Mouse (Mus musculus): ENCODE measurements at regions not wholly inside any gene's neighbourhood (a gene's known extent, or its start where the extent isn't known, plus 50 kb on each side); places are given as distances from the start of the nearest gene placed in this dataset.
A peak's percentile ranks its signal among the peaks of the same experiment; 100 is the strongest.

- intact Hi-C loops (cut with DNase I): no loop called here
These were observed 539.2 kb downstream of the Gm19410 start for GRCm38 (mm10) chr8:36304809-36305208.

GRCm38 (mm10) chr8:36306336-36306735 lies 540.7 kb downstream of the Gm19410 start:
- no peak overlapping the region for H3K27ac ChIP-seq
- no peak for TF ChIP-seq CTCF (IDR thresholded peaks at IDR 0.05)
- no peak overlapping the region for H3K4me3 ChIP-seq
- no peak for DNase-seq
- intact Hi-C loops (cut with DNase I): no loop called here

More at GRCm38 (mm10) chr8:36304809-36305208, 539.2 kb downstream of the Gm19410 start:
- Histone ChIP-seq H3K27ac (no peak overlapping the region), H3K4me3 (no peak overlapping the region)
- no peak for TF ChIP-seq CTCF (IDR thresholded peaks at IDR 0.05)
- no peak for DNase-seq

- intact Hi-C loops (cut with DNase I): no loop called here
- no peak for DNase-seq
- no peak for TF ChIP-seq CTCF (IDR thresholded peaks at IDR 0.05)
- H3K27ac ChIP-seq: no peak overlapping the region
- no peak overlapping the region for H3K4me3 ChIP-seq
These were observed 541.9 kb downstream of the Gm19410 start for GRCm38 (mm10) chr8:36307496-36307895.

GRCm38 (mm10) chr8:36308056-36308455 lies 542.5 kb downstream of the Gm19410 start:
- intact Hi-C loops (cut with DNase I): no loop called here
- DNase-seq: no peak
- no peak for TF ChIP-seq CTCF (IDR thresholded peaks at IDR 0.05)
- Histone ChIP-seq H3K4me3 (no peak overlapping the region), H3K27ac (no peak overlapping the region)

GRCm38 (mm10) chr8:36309326-36309725 lies 543.7 kb downstream of the Gm19410 start:
- Histone ChIP-seq H3K4me3 (no peak overlapping the region), H3K27ac (no peak overlapping the region)
- no peak for DNase-seq
- TF ChIP-seq CTCF (IDR thresholded peaks at IDR 0.05): no peak
- intact Hi-C loops (cut with DNase I): no loop called here

- Histone ChIP-seq H3K4me3 (no peak overlapping the region), H3K27ac (no peak overlapping the region)
- no peak for TF ChIP-seq CTCF (IDR thresholded peaks at IDR 0.05)
- intact Hi-C loops (cut with DNase I): no loop called here
- DNase-seq: peak; percentile 30
These were observed 544.4 kb downstream of the Gm19410 start for GRCm38 (mm10) chr8:36309952-36310351.

- TF ChIP-seq CTCF (IDR thresholded peaks at IDR 0.05): no peak
- H3K4me3 ChIP-seq: no peak overlapping the region
- intact Hi-C loops (cut with DNase I): no loop called here
These were observed 546.1 kb downstream of the Gm19410 start for GRCm38 (mm10) chr8:36311734-36312133.

GRCm38 (mm10) chr8:36312963-36313362 lies 547.4 kb downstream of the Gm19410 start:
- H3K27ac ChIP-seq: no peak overlapping the region
- intact Hi-C loops (cut with DNase I): no loop called here
- DNase-seq: no peak
- H3K4me3 ChIP-seq: no peak overlapping the region
- no peak for TF ChIP-seq CTCF (IDR thresholded peaks at IDR 0.05)

More at GRCm38 (mm10) chr8:36311734-36312133, 546.1 kb downstream of the Gm19410 start:
- H3K27ac ChIP-seq: no peak overlapping the region
- no peak for DNase-seq

GRCm38 (mm10) chr8:36318396-36318795 lies 552.8 kb downstream of the Gm19410 start:
- Histone ChIP-seq H3K4me3 (no peak overlapping the region), H3K27ac (no peak overlapping the region)
- DNase-seq: no peak
- intact Hi-C loops (cut with DNase I): no loop called here
- TF ChIP-seq CTCF (IDR thresholded peaks at IDR 0.05): no peak

- intact Hi-C loops (cut with DNase I): no loop called here
These were observed 553.3 kb downstream of the Gm19410 start for GRCm38 (mm10) chr8:36318884-36319283.

GRCm38 (mm10) chr8:36319314-36319959 lies 553.8 kb downstream of the Gm19410 start:
- no peak for TF ChIP-seq CTCF (IDR thresholded peaks at IDR 0.05)
- Histone ChIP-seq H3K4me3 (no peak overlapping the region), H3K27ac (no peak overlapping the region)
- DNase-seq: no peak
- intact Hi-C loops (cut with DNase I): no loop called here

More at GRCm38 (mm10) chr8:36318884-36319283, 553.3 kb downstream of the Gm19410 start:
- Histone ChIP-seq H3K4me3 (no peak overlapping the region), H3K27ac (no peak overlapping the region)
- DNase-seq: no peak
- no peak for TF ChIP-seq CTCF (IDR thresholded peaks at IDR 0.05)

GRCm38 (mm10) chr8:36322125-36322524 lies 556.5 kb downstream of the Gm19410 start:
- H3K27ac ChIP-seq: no peak overlapping the region
- no peak overlapping the region for H3K4me3 ChIP-seq
- intact Hi-C loops (cut with DNase I): no loop called here
- no peak for DNase-seq
- TF ChIP-seq CTCF (IDR thresholded peaks at IDR 0.05): no peak

- no peak for DNase-seq
- intact Hi-C loops (cut with DNase I): no loop called here
- H3K27ac ChIP-seq: no peak overlapping the region
- no peak for TF ChIP-seq CTCF (IDR thresholded peaks at IDR 0.05)
- no peak overlapping the region for H3K4me3 ChIP-seq
These were observed 557.0 kb downstream of the Gm19410 start for GRCm38 (mm10) chr8:36322578-36322977.

GRCm38 (mm10) chr8:36338628-36339027 lies 573.0 kb downstream of the Gm19410 start:
- Histone ChIP-seq H3K4me3 (no peak overlapping the region), H3K27ac (no peak overlapping the region)
- no peak for DNase-seq
- TF ChIP-seq CTCF (IDR thresholded peaks at IDR 0.05): no peak
- intact Hi-C loops (cut with DNase I): no loop called here

Measured in gastrocnemius, adult 2 months (tissue).